25 mouse cellular contexts compared by ENCODE assay signal in the genomic region with DNA sequence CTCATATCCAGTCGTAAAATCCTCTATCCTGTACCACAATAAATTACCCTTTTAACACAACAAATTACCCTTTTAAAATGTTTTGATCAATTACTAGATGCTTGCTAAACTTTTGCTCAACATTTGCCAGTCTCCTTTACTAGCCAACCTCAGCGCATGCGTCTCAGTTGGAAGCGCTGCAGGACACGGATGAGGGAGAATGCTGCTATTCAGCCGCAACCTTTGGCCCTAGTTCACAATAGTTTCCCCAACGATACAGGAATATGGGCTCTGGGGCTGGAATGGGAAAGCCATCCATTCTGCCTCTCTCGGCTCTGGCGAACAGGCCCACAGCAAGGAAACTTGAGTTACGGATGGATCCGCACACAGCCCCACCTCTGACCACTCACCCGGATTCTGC.
DNase-seq lines count a peak whose midpoint lies in the region; ATAC-seq and TF ChIP-seq lines count a peak whose summit lies in the region.
"Had no signal": no experiment of that assay in that cellular context is flagged by ENCODE, and none has a peak within 500 bp of the region (broad histone marks: within the 10 kb centered on the region; RNA-seq: fewer than 3 reads in every experiment).

No protein-coding gene starts in this region.

- H3K9me3 ChIP-seq in hindbrain, embryonic 10.5 days, result peaks cover 10% of the 10 kb centered on the region
- H3K9me3 ChIP-seq in hindbrain, postnatal 0 days (ENCODE audit: low read length), result 0 out of 2 replicates have a peak, but pooled peaks cover 5% of the 10 kb centered on the region
- H3K9me3 ChIP-seq: hindbrain, embryonic 13.5 days; limb, embryonic 15.5 days; liver, embryonic 15.5 days; neural tube, embryonic 15.5 days had no signal

- H3K27me3 ChIP-seq in hindbrain, embryonic 10.5 days (ENCODE audit: insufficient read depth, poor library complexity, severe bottlenecking), result no peaks in the 10 kb centered on the region
- H3K27me3 ChIP-seq in hindbrain, postnatal 0 days (ENCODE audit: insufficient read depth, low read length), result no peaks in the 10 kb centered on the region
- H3K27me3 ChIP-seq: CH12.LX; embryonic facial prominence, embryonic 15.5 days; hindbrain, embryonic 13.5 days; limb, embryonic 15.5 days; liver, embryonic 15.5 days; neural tube, embryonic 15.5 days; Patski had no signal

- 45% methylated on average over 12 of the region's 12 CpGs for WGBS in hindbrain, embryonic 10.5 days
- 65% methylated on average over 12 of the region's 12 CpGs for WGBS in hindbrain, postnatal 0 days

- ATAC-seq in hindbrain, postnatal 0 days, result no peak
- ATAC-seq: inflammation-experienced regulatory T-cells, adult 6 months; Patski had no signal

- no peak for TF ChIP-seq CTCF in hindbrain, postnatal 0 days (IDR thresholded peaks at IDR 0.05; ENCODE audit: low read depth)

- H3K4me2 ChIP-seq in hindbrain, postnatal 0 days (ENCODE audit: low read depth, low read length), result no peak overlapping the region
- H3K4me2 ChIP-seq: embryonic facial prominence, embryonic 15.5 days; hindbrain, embryonic 13.5 days; limb, embryonic 15.5 days; liver, embryonic 15.5 days; neural tube, embryonic 15.5 days had no signal

- H3K9ac ChIP-seq in hindbrain, postnatal 0 days (replicated peaks; ENCODE audit: low read length), result no peak overlapping the region
- H3K9ac ChIP-seq: embryonic facial prominence, embryonic 15.5 days; hindbrain, embryonic 13.5 days; limb, embryonic 15.5 days; liver, embryonic 15.5 days; neural tube, embryonic 15.5 days had no signal

- no peak overlapping the region for H3K4me3 ChIP-seq in hindbrain, embryonic 10.5 days
- H3K4me3 ChIP-seq in hindbrain, postnatal 0 days (ENCODE audit: low read length), result no peak overlapping the region
- H3K4me3 ChIP-seq: embryonic facial prominence, embryonic 15.5 days; hindbrain, embryonic 13.5 days; left cerebral cortex, adult 2 months; limb, embryonic 15.5 days; liver, embryonic 15.5 days; midbrain, embryonic 10.5 days; neural tube, embryonic 15.5 days had no signal

- H3K4me1 ChIP-seq in hindbrain, embryonic 10.5 days (replicated peaks), result peaks cover 27% of the 10 kb centered on the region
- no peaks in the 10 kb centered on the region for H3K4me1 ChIP-seq in hindbrain, postnatal 0 days (ENCODE audit: insufficient read depth, low read length)
- H3K4me1 ChIP-seq: embryonic facial prominence, embryonic 15.5 days; limb, embryonic 15.5 days had no signal

- H3K27ac ChIP-seq in hindbrain, embryonic 10.5 days, result peak overlapping the region; percentile 60; the same call in 1 of the 2 replicates
- no peak overlapping the region for H3K27ac ChIP-seq in hindbrain, postnatal 0 days
- H3K27ac ChIP-seq: embryonic facial prominence, embryonic 15.5 days; hindbrain, embryonic 13.5 days; left cerebral cortex, adult 2 months; limb, embryonic 15.5 days; liver, embryonic 15.5 days; macrophage; midbrain, embryonic 10.5 days; neural tube, embryonic 15.5 days had no signal

- no peaks in the 10 kb centered on the region for H3K36me3 ChIP-seq in hindbrain, embryonic 10.5 days
- no peaks in the 10 kb centered on the region for H3K36me3 ChIP-seq in hindbrain, postnatal 0 days (ENCODE audit: insufficient read depth, low read length)
- H3K36me3 ChIP-seq: embryonic facial prominence, embryonic 15.5 days; G1E; hindbrain, embryonic 13.5 days; limb, embryonic 15.5 days; liver, embryonic 15.5 days; midbrain, embryonic 10.5 days; neural tube, embryonic 15.5 days had no signal

- no peak for DNase-seq in hindbrain, embryonic 10.5 days (ENCODE audit: low spot score)
- no peak for DNase-seq in hindbrain, postnatal 0 days (ENCODE audit: low spot score)
- peak; percentile 37 for DNase-seq in kidney, adult 18-20 months
- DNase-seq in kidney, adult 9 months, result peak; percentile 66
- peak; percentile 49 to 72 for DNase-seq in kidney, postnatal 25 days
- DNase-seq in right cerebral cortex, adult 18-20 months, result no peak
- no peak for DNase-seq in right cerebral cortex, postnatal 36 days (ENCODE audit: low spot score in 2 of 2)
- DNase-seq: adrenal gland, adult 2 months; B cell, adult 2 months; cerebellum, adult 11-12 months; cerebellum, postnatal 10 days; spleen, adult 18-20 months; thymus, postnatal 25 days had no signal

Comparison
In these comparisons a context has a peak if more than half of its experiments do, and no peak if none do; other contexts are left out.
1. DNase-seq: peak in kidney, adult 18-20 months (single experiment), kidney, adult 9 months (single experiment) and kidney, postnatal 25 days (2 of 2); none in hindbrain, embryonic 10.5 days (single experiment), hindbrain, postnatal 0 days (single experiment), right cerebral cortex, adult 18-20 months (single experiment) and right cerebral cortex, postnatal 36 days (0 of 2).